Mouse (Mus musculus) spleen, postnatal 10 days (tissue): ENCODE data around the gene Oscp1.
A peak's percentile ranks its signal among the peaks of the same experiment; 100 is the strongest.

ENCODE experiments used
- DNase-seq, 2 experiments: peaks; one replicate each; pipeline ENCODE4 v3.0.0; 2021 to 2022; ENCODE audit warnings: low spot score in 2 of 2

Oscp1 gene

GRCm38 (mm10) chr4:126110374-126111152, 52.2 kb downstream of the Oscp1 start:
- peak; percentile 45 to 77 for DNase-seq

- DNase-seq = no peak
Observed at GRCm38 (mm10) chr4:126111153-126111549, 52.8 kb downstream of the Oscp1 start.

GRCm38 (mm10) chr4:126113243-126113642, 54.9 kb downstream of the Oscp1 start:
- DNase-seq = no peak

GRCm38 (mm10) chr4:126113943-126114342, 55.6 kb downstream of the Oscp1 start:
- peak; percentile 41 to 77 for DNase-seq

GRCm38 (mm10) chr4:126115411-126115810, 57.0 kb downstream of the Oscp1 start:
- no peak for DNase-seq

- no peak for DNase-seq
Observed at GRCm38 (mm10) chr4:126115871-126116521, 57.6 kb downstream of the Oscp1 start.

- DNase-seq = no peak
Observed at GRCm38 (mm10) chr4:126117116-126117515, 58.8 kb downstream of the Oscp1 start.

GRCm38 (mm10) chr4:126118651-126119050, 60.3 kb downstream of the Oscp1 start:
- no peak for DNase-seq

- DNase-seq = no peak
Observed at GRCm38 (mm10) chr4:126119051-126119450, 60.7 kb downstream of the Oscp1 start.

- DNase-seq = no peak
Observed at GRCm38 (mm10) chr4:126120052-126120451, 61.7 kb downstream of the Oscp1 start.

- no peak for DNase-seq
Observed at GRCm38 (mm10) chr4:126120506-126120905, 62.1 kb downstream of the Oscp1 start.

GRCm38 (mm10) chr4:126123309-126124040, 65.1 kb downstream of the Oscp1 start:
- DNase-seq = no peak

GRCm38 (mm10) chr4:126130502-126130901, 72.1 kb downstream of the Oscp1 start:
- no peak for DNase-seq

GRCm38 (mm10) chr4:126131290-126132121, 73.1 kb downstream of the Oscp1 start:
- DNase-seq = no peak

- no peak for DNase-seq
Observed at GRCm38 (mm10) chr4:126132636-126133264, 74.4 kb downstream of the Oscp1 start.

GRCm38 (mm10) chr4:126134236-126134635, 75.9 kb downstream of the Oscp1 start:
- DNase-seq = no peak

GRCm38 (mm10) chr4:126134639-126135038, 76.3 kb downstream of the Oscp1 start:
- no peak for DNase-seq

GRCm38 (mm10) chr4:126137773-126138172, 79.4 kb downstream of the Oscp1 start:
- DNase-seq = no peak

- DNase-seq = no peak
Observed at GRCm38 (mm10) chr4:126141021-126141420, 82.7 kb downstream of the Oscp1 start.
